Mouse (Mus musculus) heart, adult 9 months (tissue): ENCODE measurements around the gene Syne2.

Source experiments
- DNase-seq, 2 experiments: peaks; one replicate each; pipeline ENCODE4 v3.0.0; 2022; ENCODE audit warnings: low spot score in 2 of 2

Gene Syne2

DNA sequence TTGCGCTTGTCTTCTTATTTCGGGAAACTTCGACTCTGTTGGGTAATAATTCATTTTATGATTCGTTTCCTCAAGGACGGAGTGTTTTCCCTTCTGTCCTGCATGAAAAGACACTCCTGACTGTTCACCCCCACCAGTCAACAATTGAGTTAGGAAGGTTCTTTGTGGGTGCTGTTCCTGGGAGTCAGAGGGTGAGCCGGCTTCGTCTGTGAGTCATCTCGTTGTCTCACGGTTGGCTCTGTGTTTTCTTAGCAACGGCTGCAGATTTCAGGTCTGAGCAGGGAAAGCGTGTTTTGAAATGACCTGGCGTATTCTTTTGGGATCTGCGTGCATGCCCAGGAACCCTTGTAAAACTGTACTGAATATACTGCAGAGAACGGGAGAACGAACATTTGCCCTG is 9.8 kb downstream of the Syne2 start:
- DNase-seq: no peak

DNA sequence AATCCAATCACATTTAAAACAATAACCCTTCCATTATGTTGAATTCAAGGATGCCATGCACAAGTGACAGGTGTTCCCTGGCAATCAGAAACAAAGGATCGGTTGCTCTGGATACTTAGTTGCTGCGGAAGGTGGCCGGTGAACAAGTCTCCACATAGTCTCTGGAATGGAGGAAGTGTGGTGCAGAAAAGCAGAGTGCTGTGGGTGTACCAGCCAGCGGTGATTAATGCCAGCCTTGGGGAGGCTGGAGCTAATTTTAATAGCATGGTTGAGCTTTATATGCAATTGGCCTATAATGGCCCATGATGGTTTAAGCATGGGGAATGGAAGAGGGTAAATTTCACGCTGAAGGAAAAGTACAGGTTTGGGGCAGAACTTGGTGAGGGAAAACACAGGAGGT is 11.7 kb downstream of the Syne2 start:
- DNase-seq: no peak

DNA sequence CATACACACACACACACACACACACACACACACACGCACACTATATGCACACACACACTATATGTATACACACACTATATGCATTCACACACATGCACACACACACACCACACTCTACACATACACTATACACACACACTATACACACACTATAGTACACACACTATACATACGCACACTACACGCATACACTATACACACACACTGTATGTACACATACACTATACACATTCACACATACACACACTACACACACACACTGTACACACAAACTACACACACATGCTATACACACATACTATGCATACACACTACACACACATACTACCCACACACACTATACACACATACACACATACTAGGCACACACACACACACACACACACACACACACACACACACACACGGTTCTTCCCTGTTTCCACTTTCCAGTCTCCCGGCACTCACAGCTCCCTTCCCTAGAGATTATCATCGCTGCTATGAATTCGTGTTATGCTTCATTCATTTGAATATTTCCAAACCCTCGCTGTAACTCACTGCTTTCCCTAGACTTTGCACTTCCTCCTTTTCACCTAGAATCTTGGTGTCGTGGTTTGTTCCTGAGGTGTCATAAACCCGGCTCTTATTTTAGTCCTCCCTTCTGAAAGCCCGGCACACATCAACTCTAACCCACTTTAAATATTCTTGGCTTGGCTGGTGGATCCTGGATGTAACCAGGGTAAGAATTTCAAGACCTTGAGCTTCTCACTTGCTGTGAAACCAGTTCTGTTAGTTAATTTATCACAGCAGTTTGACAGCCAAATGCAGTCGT is 15.4 kb downstream of the Syne2 start:
- no peak for DNase-seq

DNA sequence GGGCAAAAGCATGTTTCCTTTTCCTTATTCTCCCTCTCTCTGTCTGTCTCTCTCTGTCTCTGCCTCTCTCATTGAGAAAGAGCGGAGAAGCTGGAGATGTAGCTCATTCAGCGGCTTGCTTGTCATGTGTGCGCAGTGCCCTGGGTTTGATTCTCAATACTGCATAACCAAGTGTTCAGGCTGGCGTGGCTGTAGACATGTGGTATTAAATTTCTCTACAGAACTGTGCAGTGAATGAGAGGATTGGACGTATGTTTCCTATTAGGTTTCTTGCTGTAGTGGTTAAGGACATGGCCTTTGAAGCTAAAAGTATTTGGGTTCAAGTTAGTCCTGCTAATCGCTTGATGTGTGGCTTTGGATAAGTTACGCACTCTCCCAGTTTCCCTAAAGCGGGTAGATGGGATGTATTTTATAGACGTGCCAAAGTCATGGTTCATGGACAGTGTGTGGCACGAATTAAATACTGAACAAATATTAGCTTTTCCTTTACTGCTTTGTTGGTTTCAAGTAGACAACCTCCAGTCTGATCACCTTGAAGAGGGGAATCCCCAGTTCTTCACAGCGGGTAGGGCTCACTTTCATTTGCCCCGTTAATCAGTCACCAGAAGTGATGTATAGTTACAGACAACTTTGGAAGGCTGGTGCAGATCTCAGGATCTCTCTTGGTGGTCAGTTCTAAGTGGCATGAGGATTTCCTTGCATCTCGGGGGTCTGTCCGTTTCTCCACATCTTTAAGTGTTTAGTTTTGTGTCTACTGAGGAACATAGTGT is 16.2 kb downstream of the Syne2 start:
- DNase-seq: no peak

DNA sequence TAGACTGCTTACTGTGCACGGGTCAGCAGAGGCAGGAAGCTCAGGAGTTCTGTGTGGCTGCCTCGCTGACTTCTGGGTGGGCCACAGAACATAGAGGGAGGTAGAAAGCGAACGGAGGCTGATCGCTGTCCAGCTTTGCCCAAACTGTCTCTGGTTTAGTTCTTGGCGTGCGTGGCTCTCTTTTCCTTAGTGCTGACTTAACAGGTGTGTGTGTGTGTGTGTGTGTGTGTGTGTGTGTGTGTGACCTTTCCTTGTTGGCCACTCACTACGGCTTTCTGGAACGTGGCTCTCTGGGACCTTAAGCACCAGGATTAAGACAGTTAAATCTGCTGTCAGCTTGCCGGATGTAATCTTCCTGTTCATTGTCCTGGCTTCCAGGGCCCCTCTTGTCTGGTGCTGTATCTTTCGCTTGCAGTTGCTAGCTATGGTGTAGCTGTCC is 18.6 kb downstream of the Syne2 start:
- peak in 1 of 2 experiments; percentile 47 for DNase-seq

DNA sequence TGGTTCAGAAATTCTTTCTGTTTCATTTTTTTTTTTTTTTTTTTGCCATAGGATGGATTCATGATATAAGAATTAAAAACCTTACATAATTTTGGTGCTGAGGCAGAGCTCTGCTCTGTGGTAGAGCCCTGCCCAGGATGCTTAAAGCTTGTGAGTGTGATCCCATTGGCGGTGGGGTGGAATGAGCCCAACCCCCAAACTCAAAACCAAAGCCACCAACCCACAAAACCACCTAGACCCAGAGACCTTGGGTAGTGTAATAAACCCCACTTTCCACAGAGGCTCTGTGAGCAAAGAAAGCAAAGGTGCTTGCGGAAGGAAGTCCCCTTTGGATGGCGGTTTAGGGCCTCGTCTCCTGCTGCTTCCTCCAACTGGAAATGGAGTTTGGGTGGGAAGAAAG is 19.5 kb downstream of the Syne2 start:
- DNase-seq: no peak

DNA sequence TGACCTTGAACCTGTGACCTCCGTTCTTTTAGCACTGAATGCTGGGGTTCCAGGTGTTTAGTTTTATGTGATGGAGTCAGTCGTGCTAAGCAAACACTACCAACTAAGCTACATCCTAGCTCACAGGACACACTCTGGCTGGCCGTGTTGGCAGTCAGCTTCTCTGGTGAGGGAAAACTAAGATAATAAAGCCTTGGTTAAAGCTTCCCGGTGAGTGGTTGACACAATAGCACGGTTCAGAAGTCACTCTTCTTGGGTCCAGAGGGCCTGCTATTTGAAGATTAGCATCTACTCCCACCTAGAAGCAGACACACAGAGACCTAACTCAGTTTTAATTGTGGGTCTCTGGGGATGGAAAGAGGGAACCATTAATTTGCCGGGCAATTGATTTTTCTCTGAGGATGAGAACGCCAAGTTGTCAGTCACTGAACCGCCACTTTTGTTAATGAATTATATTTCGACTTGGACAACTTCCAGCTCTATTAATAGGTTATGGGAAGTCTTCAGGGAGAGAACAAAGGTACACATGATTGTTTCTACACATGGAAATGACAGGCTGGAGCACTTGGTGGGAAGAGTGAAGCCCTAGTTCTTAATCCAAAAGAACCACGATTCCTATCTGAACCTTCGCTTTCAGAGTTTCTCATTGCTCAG is 21.3 kb downstream of the Syne2 start:
- no peak for DNase-seq

DNA sequence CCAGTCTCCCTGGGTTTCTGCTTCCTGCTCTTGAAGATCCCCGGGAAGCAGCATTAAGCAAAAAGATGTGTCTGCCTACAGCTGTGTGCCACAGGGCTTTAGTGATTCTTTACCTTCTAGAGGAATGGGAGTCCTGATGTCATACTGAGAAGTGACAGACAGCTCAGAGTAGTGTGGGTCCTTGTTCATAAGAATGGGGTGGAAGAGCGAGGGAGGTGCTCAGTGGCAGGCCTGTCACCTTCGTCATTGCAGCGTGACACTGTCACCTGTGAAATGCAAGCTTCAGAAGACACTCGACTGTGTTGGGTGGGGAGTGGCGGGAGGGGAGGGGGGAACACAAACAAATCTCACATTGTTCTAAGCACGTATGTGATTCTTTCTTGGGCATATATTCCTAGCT is 23.2 kb downstream of the Syne2 start:
- DNase-seq: no peak

DNA sequence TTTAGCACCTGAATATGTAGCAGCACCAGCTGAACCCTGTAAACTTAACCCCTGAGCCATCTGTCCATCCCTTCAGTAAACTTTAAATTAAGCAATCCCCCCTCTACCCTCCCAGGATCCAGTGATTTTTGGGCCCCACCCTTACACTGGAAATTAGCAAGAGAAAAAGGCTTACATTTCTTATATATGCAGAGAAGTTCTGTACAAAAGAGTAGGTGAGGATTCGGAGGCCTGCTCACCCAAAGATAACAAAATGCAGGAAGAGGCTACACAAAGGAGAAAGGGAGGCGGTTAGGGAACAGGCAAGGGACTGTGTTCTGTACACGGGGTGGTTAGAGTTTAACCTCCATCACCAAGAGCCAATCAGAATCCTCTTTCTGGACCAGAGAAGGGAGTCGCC is 26.4 kb downstream of the Syne2 start:
- DNase-seq: no peak

DNA sequence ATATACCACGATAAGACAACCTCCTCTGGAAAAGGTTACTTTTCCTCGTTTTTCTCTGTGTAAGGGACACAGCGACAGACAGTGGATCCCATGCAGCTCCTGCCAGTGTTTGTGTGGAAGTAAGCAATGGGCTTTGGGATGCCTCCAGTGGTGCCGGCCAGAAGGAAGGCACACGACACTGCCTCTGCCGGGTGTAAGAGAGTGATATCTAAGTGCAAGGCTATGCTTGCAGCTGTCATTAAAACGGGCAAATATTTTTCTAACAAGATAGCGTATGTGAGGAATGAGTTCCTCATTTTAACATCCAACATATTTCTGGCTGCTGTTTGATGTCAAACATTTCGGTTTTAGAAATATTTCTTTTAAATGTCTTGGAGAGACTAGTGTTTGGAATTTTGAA is 27.1 kb downstream of the Syne2 start:
- DNase-seq: no peak

DNA sequence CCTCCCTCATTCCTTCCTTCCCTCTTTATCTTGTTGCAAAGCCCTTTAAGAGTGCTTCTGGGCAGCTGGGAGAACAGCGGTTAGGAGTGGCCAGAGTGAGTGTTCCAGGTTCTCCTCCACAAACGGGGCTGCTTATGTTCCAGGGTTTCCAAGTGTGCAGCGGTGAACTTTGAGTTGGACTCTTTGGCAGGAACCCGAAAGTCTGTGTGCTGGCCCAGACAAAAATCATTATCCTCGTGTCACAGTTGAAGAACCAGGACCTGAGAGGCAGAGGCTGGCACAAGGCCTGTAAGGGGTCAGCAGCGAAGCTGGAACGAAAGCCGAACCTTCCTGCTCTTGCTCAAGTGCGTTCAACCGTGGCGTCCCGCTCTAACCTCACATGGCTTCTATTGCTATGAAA is 28.6 kb downstream of the Syne2 start:
- no peak for DNase-seq

DNA sequence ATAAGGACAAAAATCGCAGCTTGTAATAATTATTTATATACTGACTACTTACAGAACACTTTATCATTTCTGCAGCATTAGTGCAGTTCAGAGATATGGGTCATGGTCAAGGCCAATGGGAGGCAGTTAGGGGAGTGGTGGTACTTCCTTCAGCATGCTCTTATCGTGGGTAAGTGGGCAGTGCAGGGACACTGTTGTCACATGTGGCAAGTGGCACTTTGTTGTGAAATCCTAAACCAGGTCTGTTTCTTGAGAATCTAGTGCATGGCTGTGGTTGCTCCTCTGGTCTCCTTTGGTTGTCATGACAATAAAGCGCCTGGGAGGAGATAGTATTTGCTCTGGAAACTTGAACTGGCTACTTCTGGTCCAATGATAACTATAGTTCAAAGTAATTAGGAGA is 32.3 kb downstream of the Syne2 start:
- DNase-seq: no peak

DNA sequence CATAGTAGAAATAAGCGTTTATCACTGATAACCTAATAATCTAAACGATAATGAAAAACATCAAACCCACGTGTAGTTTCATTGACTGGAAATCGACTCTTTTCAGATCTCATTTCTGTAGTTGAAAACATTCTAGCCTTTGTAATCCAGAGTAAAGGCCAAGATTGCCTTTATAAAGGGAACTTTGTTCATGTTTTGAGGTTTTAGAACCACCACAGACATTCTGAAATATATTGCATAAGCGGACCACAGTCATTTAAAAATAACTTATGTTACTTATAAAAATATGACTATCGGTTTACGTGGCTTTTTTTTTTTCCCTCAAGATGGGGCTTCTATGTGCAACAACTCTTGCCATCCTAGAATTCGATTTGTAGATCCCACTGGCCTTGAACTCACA is 33.5 kb downstream of the Syne2 start:
- no peak for DNase-seq

DNA sequence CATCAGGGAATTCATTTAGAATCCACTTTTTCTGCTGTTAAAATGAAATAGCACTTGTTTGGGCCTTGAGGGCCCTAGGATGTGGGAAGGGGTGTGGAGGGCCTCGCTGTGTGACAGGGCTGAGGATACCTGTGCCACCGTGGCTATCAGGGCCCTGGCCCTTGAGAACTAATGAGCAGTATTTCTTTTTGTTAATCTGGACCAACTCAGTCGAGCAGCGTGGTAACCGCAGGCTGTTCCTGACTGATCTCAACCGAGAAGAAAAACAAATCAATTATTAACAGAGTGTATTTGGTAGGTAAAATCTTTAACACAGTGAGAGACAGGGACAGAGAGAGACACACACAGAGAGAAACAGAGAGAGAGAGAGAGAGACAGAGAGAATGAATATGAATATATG is 34.5 kb downstream of the Syne2 start:
- DNase-seq: no peak

DNA sequence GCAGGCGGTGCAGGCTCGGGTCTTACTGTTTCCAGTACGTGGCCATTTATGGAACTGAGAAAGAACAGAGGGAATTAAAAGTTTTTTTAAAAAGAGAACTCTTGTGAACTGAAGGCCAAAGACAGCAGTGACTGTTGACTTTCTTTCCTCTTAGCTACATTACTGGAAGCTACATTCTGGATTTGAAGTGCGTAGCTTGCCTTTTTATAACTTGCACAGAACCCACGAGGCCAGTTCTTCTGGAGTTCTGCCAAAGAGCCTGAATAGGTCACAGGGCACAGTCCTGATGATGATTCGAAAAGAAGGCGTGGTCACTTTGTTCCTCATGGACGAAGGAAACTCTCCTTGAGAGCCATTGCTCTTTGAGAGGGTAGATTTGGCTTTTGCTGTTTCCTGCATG is 35.6 kb downstream of the Syne2 start:
- peak; percentile 78 to 83 for DNase-seq

DNA sequence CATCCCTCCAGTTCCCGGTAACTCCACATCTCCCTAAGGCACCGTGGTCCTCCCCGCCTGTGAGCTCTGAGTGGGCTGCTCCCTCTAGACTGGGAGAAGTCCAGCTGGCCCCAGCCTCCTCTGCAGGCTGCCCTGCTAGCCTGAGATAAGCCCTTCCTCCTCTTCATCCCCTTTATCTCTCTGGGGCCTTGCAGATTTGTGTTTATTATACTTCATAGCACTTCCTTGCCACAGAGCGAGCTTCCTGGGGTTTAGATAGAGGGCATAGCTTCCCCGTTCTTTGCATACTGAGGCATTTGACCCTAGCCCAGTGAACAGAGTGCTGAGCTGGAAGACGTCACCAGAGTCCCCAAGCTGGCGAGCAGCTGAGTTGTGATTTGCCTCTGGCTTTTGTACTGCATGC is 37.1 kb downstream of the Syne2 start:
- DNase-seq: peak; percentile 44 to 63

DNA sequence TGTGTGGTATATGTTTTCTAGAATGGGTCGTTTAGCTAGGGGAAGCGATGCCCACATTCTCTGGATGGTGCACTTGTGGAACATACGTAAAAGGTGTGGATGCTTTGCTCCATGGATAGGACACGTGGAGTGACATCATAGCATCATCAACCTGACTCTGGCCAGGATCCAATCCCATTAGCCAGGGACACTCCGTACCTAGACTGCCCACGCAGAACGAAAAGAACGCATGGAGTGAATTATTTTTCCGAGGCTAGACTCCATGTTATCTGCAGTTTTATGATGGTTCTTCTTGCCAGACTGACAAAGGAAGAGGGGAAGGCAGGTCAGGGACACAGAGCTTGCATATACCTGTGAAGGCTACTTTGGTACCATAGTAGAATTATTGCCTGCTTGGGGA is 37.7 kb downstream of the Syne2 start:
- DNase-seq: no peak

DNA sequence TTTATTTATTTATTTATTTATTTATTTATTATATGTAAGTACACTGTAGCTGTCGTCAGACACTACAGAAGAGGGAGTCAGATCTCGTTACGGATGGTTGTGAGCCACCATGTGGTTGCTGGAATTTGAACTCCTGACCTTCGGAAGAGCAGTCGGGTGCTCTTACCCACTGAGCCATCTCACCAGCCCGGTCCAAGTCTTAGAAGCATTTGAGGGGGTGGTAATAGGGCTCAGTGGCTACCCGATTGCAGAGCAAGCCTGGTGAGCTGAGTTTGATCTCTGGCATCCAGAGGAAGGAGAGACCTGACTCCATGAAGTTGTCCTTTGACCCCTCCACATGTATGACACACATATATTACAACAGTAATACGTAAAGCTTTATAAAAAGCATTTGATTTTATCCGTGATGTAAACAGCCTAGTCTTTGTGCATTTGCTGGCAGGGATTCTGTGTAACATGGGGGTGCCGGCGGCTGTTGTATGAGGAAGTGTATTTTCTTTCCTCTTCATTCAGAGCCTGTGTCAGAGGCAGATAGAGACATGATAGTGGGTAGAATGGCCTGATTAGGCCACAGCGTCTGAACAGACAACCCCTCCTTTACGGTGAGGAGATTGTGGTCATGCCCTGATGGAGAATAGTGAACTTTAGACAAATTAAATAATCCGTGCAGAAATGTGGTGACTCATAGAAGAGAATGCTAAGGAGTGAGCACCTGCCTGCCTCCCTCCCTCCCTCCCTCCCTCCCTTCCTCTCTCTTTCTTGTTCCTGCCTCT is 38.3 kb downstream of the Syne2 start:
- no peak for DNase-seq

DNA sequence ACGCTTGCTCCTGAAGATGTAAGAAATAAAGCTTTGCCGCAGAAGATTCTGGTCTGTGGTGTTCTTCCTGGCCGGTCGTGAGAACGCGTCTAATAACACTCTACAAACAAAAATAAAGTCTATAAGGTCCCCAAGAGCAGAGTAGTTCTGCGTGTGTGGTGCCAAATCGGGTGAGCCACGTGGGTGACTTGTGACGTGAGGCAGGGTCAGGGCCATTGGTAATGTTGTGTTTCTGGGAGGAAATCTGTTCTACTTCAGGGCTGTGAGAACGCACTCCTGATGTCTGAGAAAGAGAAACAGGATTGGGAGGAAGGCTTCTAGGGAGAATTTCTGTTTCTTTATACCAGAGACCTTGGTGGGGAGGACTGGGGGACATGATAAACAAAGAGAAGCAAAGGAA is 42.0 kb downstream of the Syne2 start:
- DNase-seq: peak; percentile 51 to 55

DNA sequence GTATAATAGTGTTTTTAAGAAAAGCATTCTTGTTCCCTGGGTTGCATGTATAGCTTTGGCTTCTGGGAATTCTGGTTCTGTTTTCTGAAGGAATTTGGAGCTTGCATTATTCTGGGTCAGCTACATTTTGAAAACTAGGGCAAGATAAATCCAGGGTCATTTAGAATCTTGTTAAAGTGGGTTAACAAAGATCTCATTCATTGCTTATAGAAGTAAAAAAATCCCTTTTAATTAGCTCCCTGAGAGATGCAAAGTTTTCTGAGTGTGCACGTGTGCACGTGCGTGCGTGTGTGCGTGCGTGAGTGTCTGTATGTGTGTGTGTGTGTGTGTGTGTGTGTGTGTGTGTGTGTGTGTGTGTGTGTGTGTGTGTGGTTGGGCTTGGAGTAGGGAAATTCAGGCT is 42.9 kb downstream of the Syne2 start:
- DNase-seq: no peak

DNA sequence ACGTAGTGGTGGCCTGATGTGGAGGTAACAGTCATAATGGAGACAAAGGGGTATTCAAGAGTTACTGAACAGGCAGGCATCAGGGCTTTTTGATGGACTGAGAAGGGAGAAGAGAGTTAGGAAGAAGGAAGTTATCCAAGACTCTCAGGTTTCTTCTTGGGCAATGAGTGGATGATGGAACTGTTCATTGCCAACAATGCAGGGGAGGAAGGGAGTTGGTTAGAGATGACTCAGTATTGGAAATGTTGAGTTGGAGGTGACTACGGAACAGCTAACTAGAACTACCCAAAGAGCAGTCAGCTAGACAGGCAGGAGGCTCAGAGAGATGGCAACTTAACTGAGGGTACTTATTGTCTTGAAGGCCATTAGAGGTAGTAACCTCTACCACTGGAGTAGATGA is 47.2 kb downstream of the Syne2 start:
- DNase-seq: no peak
